Mouse (Mus musculus) forebrain, embryonic 14.5 days (tissue): ENCODE data around the gene Impg1. TPM values are rescaled to one million over a fixed set of nuclear protein-coding genes. Genes with fewer than 3 reads are reported as not detected.

Source experiments
- ATAC-seq: fragments of 200-750 bp; cut with Nextera tagmentation; 2 replicates; pipeline ENCODE4 v1.8.0; 2017; ENCODE audit warnings: mild to moderate bottlenecking, moderate library complexity
- DNase-seq: peaks from one replicate; pipeline ENCODE4 v3.0.0-alpha.2; 2015; ENCODE audit warnings: low spot score
- H3K27ac ChIP-seq: fragments of 300-500 bp; sonication (generic); 2 replicates; pipeline ENCODE4 v1.5.1; 2014; ENCODE audit warnings: low read depth, mild to moderate bottlenecking, control low read depth, low read length, moderate library complexity
- H3K27me3 ChIP-seq: fragments of 300-500 bp; sonication (generic); replicated peaks from 2 replicates; pipeline ENCODE4 v1.6.1; 2014; ENCODE audit warnings: low read length, control low read depth, mixed read lengths; ENCODE audit not compliant: control insufficient read depth, insufficient read depth
- H3K36me3 ChIP-seq: fragments of 300-500 bp; sonication (generic); 2 replicates; pipeline ENCODE4 v1.6.1; 2014; ENCODE audit warnings: low read length, control low read depth; ENCODE audit not compliant: control insufficient read depth, insufficient read depth
- H3K4me1 ChIP-seq: fragments of 300-500 bp; sonication (generic); 2 replicates; pipeline ENCODE4 v1.6.1; 2014; ENCODE audit warnings: antibody characterized with exemption, low read length, control low read depth; ENCODE audit not compliant: control insufficient read depth, insufficient read depth
- H3K4me2 ChIP-seq: fragments of 300-500 bp; sonication (generic); 2 replicates; pipeline ENCODE4 v1.6.1; 2014; ENCODE audit warnings: mild to moderate bottlenecking, control low read depth, low read length
- H3K4me3 ChIP-seq: fragments of 300-500 bp; sonication (generic); 2 replicates; pipeline ENCODE4 v1.5.1; 2014; ENCODE audit warnings: low read depth, low read length, control low read depth
- H3K9ac ChIP-seq: fragments of 300-500 bp; sonication (generic); 2 replicates; pipeline ENCODE4 v1.6.1; 2014; ENCODE audit warnings: mild to moderate bottlenecking, low read length, control low read depth, moderate library complexity
- H3K9me3 ChIP-seq: fragments of 300-500 bp; sonication (generic); replicated peaks from 2 replicates; pipeline ENCODE4 v1.6.1; 2016; ENCODE audit warnings: low read length, control low read depth, mixed read lengths; ENCODE audit not compliant: control insufficient read depth
- WGBS: fragments of 180-500 bp; shearing (Covaris S2); extraction: QIAGEN DNeasy Blood & Tissue Kit; methylation state at CpG from one replicate; pipeline ENCODE4 v1.1.7; 2014; 5-methylcytosine and 5-hydroxymethylcytosine counted together
- polyA plus RNA-seq: library from polyadenylated mRNA; unstranded; fragments of >200 nt; fragmentation: Nextera tagmentation; extraction: Ambion mirVana; gene quantifications from 2 replicates; pipeline ENCODE4 v1.2.1, GENCODE M21; 2014

Gene Impg1
- polyA plus RNA-seq, 1 experiment from 2014 or later = not detected

GRCm38 (mm10) chr9:80266086-80266485, 199.2 kb downstream of the Impg1 start:
- WGBS = 86% methylated on average over 7 of the region's 7 CpGs
- H3K9ac ChIP-seq = no peak overlapping the region
- H3K27ac ChIP-seq = no peak overlapping the region
- no peak overlapping the region for H3K4me2 ChIP-seq
- no peaks in the 10 kb centered on the region for H3K4me1 ChIP-seq
- no peaks in the 10 kb centered on the region for H3K27me3 ChIP-seq
- H3K4me3 ChIP-seq = no peak overlapping the region
- ATAC-seq (no peak), DNase-seq (no peak)
- H3K9me3 ChIP-seq = no peaks in the 10 kb centered on the region
- no peaks in the 10 kb centered on the region for H3K36me3 ChIP-seq
